Mouse (Mus musculus): ENCODE measurements around the gene Sv2b.

The Sv2b gene

GRCm38 (mm10) chr7:75102536-75103332 lies 206.3 kb downstream of the Sv2b start:
- DNase-seq (ENCODE audit: low spot score in 2 of 2) = no peak

- no peak for DNase-seq (ENCODE audit: low spot score in 2 of 2)
Measured at GRCm38 (mm10) chr7:75085473-75085872, 223.6 kb downstream of the Sv2b start.

GRCm38 (mm10) chr7:75080163-75080562 lies 228.9 kb downstream of the Sv2b start:
- DNase-seq (ENCODE audit: low spot score in 2 of 2) = no peak

GRCm38 (mm10) chr7:75077560-75078208 lies 231.4 kb downstream of the Sv2b start:
- DNase-seq (ENCODE audit: low spot score in 2 of 2) = peak; percentile 16 to 31

Measured in frontal cortex, postnatal 10 days (tissue).